Mouse (Mus musculus) intestine, embryonic 15.5 days (tissue): ENCODE measurements around the gene Tmem117. TPM values are rescaled to one million over a fixed set of nuclear protein-coding genes. Genes with fewer than 3 reads are reported as not detected.

Experiments used
- ATAC-seq: fragments of 200-750 bp; cut with Nextera tagmentation; 2 replicates; pipeline ENCODE4 v1.8.0; 2017; ENCODE audit warnings: moderate TSS enrichment, moderate library complexity
- H3K27ac ChIP-seq: fragments of 300-500 bp; sonication (generic); 2 replicates; pipeline ENCODE4 v1.5.1; 2015; ENCODE audit warnings: mild to moderate bottlenecking, inconsistent platforms
- H3K27me3 ChIP-seq: fragments of 300-500 bp; sonication (generic); replicated peaks from 2 replicates; pipeline ENCODE4 v1.6.1; 2015; ENCODE audit warnings: inconsistent platforms
- H3K36me3 ChIP-seq: fragments of 300-500 bp; sonication (generic); 2 replicates; pipeline ENCODE4 v1.6.1; 2015; ENCODE audit warnings: inconsistent platforms
- H3K4me1 ChIP-seq: fragments of 300-500 bp; sonication (generic); replicated peaks from 2 replicates; pipeline ENCODE4 v1.6.1; 2015; ENCODE audit warnings: inconsistent platforms
- H3K4me2 ChIP-seq: fragments of 300-500 bp; sonication (generic); replicated peaks from 2 replicates; pipeline ENCODE4 v1.6.1; 2015; ENCODE audit warnings: mild to moderate bottlenecking, inconsistent platforms
- H3K4me3 ChIP-seq: fragments of 300-500 bp; sonication (generic); replicated peaks from 2 replicates; pipeline ENCODE4 v1.5.1; 2015; ENCODE audit warnings: inconsistent platforms
- H3K9ac ChIP-seq: fragments of 300-500 bp; sonication (generic); 2 replicates; pipeline ENCODE4 v1.6.1; 2015; ENCODE audit warnings: inconsistent platforms
- H3K9me3 ChIP-seq: fragments of 300-500 bp; sonication (generic); 2 replicates; pipeline ENCODE4 v1.6.1; 2016; ENCODE audit warnings: inconsistent platforms
- WGBS: fragments of 180-500 bp; shearing (Covaris S2); methylation state at CpG from one replicate; pipeline ENCODE4 v1.1.7; 2015; 5-methylcytosine and 5-hydroxymethylcytosine counted together
- polyA plus RNA-seq: library from polyadenylated mRNA; unstranded; fragments of >200 nt; fragmentation: Nextera tagmentation; extraction: Ambion mirVana; gene quantifications from 2 replicates; pipeline ENCODE4 v1.2.1, GENCODE M21; 2015

Gene Tmem117
- polyA plus RNA-seq, 1 experiment from 2014 or later: 2.5 TPM

- H3K27ac ChIP-seq: no peak overlapping the region
- H3K4me3 ChIP-seq: no peak overlapping the region
- WGBS: 68% methylated on average over 3 of the region's 3 CpGs
- no peak overlapping the region for H3K9ac ChIP-seq
- no peaks in the 10 kb centered on the region for H3K9me3 ChIP-seq
- H3K4me2 ChIP-seq: no peak overlapping the region
- H3K4me1 ChIP-seq: peaks cover 3% of the 10 kb centered on the region; the same call in 1 of the 2 replicates
- no peak for ATAC-seq
- no peaks in the 10 kb centered on the region for H3K27me3 ChIP-seq
- H3K36me3 ChIP-seq: no peaks in the 10 kb centered on the region
These were observed 26.6 kb upstream of the Tmem117 start for GRCm38 (mm10) chr15:94602441-94602840.

- no peak overlapping the region for H3K27ac ChIP-seq
- no peak overlapping the region for H3K9ac ChIP-seq
- no peak overlapping the region for H3K4me3 ChIP-seq
- no peaks in the 10 kb centered on the region for H3K27me3 ChIP-seq
- no peaks in the 10 kb centered on the region for H3K9me3 ChIP-seq
- no peak overlapping the region for H3K4me2 ChIP-seq
- H3K36me3 ChIP-seq: no peaks in the 10 kb centered on the region
- no peaks in the 10 kb centered on the region for H3K4me1 ChIP-seq
- no peak for ATAC-seq
- 93% methylated on average over 8 of the region's 8 CpGs for WGBS
These were observed 21.3 kb upstream of the Tmem117 start for GRCm38 (mm10) chr15:94607768-94608167.

DNA sequence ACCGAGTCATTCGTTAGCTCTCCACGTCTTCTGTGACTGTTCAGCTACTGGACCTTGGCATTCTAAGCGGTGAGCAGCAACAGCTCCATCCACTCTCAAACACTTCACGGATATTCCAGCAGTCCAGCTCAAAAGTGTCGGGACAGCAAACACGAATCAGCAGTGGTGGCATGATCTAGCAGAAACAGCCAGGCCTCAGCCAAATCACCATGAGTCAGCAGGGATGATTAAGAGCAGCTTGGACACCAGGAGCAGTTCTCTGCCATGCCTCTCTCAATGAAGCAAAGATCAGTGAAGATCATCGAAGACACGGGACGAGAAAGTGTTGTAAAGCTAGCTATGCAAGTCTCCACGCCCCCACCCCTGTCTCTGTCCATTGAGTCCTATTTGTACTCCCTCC is 13.0 kb upstream of the Tmem117 start:
- no peaks in the 10 kb centered on the region for H3K27me3 ChIP-seq
- H3K4me2 ChIP-seq: no peak overlapping the region
- no peaks in the 10 kb centered on the region for H3K4me1 ChIP-seq
- no peak for ATAC-seq
- H3K9me3 ChIP-seq: no peaks in the 10 kb centered on the region
- 92% methylated on average over 11 of the region's 11 CpGs for WGBS
- no peak overlapping the region for H3K4me3 ChIP-seq
- no peak overlapping the region for H3K27ac ChIP-seq
- H3K36me3 ChIP-seq: no peaks in the 10 kb centered on the region
- no peak overlapping the region for H3K9ac ChIP-seq

GRCm38 (mm10) chr15:94620909-94621308 is 8.1 kb upstream of the Tmem117 start:
- Histone ChIP-seq H3K27ac (no peak overlapping the region), H3K4me2 (no peak overlapping the region), H3K27me3 (no peaks in the 10 kb centered on the region), H3K36me3 (no peaks in the 10 kb centered on the region), H3K9ac (no peak overlapping the region), H3K4me3 (no peak overlapping the region), H3K9me3 (no peaks in the 10 kb centered on the region), H3K4me1 (no peaks in the 10 kb centered on the region)
- ATAC-seq: no peak

GRCm38 (mm10) chr15:94628463-94628829 is 586 bp upstream of the Tmem117 start:
- no peaks in the 10 kb centered on the region for H3K36me3 ChIP-seq
- H3K4me2 ChIP-seq: peak overlapping the region; percentile 98
- peak overlapping the region; percentile 60 for H3K4me3 ChIP-seq
- no peaks in the 10 kb centered on the region; the same call in 1 of the 2 replicates for H3K4me1 ChIP-seq
- H3K27ac ChIP-seq: no peak overlapping the region
- no peaks in the 10 kb centered on the region for H3K9me3 ChIP-seq
- H3K9ac ChIP-seq: no peak overlapping the region
- H3K27me3 ChIP-seq: peaks cover 4% of the 10 kb centered on the region; the same call in 1 of the 2 replicates
- 48% methylated on average over 2 of the region's 2 CpGs for WGBS
- no peak for ATAC-seq

DNA sequence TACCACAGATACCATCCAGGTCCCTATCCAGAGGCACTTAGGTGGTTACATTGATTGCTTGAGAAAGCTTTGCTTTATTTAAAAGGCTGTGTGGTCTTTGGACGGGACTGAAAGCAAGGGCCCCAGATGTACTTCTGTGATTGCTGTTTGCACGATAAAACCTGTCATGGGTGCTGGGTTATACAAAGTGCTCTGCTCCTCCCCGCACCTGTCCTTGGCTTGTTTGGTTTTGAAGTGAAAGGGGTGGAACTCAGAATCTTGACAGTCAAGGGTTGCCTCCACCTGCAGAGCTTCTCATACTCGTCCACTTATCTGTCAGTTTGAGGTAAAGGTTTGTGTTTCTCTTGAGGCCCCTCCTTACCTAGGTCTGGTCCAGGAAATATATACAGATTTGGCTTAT is 1.5 kb downstream of the Tmem117 start:
- no peaks in the 10 kb centered on the region for H3K36me3 ChIP-seq
- ATAC-seq: peak; percentile 41
- no peak overlapping the region for H3K27ac ChIP-seq
- no peak overlapping the region for H3K9ac ChIP-seq
- H3K4me3 ChIP-seq: no peak overlapping the region
- H3K27me3 ChIP-seq: peaks cover 4% of the 10 kb centered on the region; the same call in 1 of the 2 replicates
- 45% methylated on average over 4 of the region's 4 CpGs for WGBS
- no peaks in the 10 kb centered on the region; the same call in 1 of the 2 replicates for H3K4me1 ChIP-seq
- H3K9me3 ChIP-seq: no peaks in the 10 kb centered on the region
- no peak overlapping the region for H3K4me2 ChIP-seq

DNA sequence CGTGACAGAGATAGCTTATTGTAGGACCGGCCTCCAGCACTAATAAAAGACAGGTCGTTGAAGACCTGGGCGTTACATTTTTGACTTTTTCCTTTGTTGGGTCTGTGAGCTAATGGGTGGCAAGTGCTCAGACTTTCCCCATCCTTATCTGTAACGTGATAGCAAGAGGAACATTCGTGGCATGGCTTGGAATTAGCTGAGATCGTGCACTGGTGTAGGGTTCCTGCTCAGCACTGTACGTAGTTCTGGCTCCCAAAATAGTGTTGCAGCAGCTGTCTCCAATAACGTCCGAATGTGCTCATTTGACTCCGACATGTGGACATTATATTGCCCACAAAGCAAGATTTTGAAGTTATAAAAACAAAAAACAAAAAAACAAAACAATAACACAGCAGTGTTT is 5.5 kb downstream of the Tmem117 start:
- ATAC-seq: no peak

GRCm38 (mm10) chr15:94638207-94638606 is 9.2 kb downstream of the Tmem117 start:
- H3K4me3 ChIP-seq: no peak overlapping the region
- WGBS: 61% methylated on average over 2 of the region's 2 CpGs
- H3K9me3 ChIP-seq: no peaks in the 10 kb centered on the region
- H3K27me3 ChIP-seq: no peaks in the 10 kb centered on the region
- no peaks in the 10 kb centered on the region for H3K4me1 ChIP-seq
- H3K36me3 ChIP-seq: no peaks in the 10 kb centered on the region
- no peak overlapping the region for H3K4me2 ChIP-seq
- ATAC-seq: no peak
- H3K9ac ChIP-seq: no peak overlapping the region
- H3K27ac ChIP-seq: no peak overlapping the region

More for the DNA sequence above, 5.5 kb downstream of the Tmem117 start:
- H3K9ac ChIP-seq: no peak overlapping the region
- no peaks in the 10 kb centered on the region for H3K36me3 ChIP-seq
- no peak overlapping the region for H3K4me3 ChIP-seq
- H3K27me3 ChIP-seq: no peaks in the 10 kb centered on the region
- 73% methylated on average over 11 of the region's 11 CpGs for WGBS
- H3K9me3 ChIP-seq: no peaks in the 10 kb centered on the region
- no peak overlapping the region for H3K4me2 ChIP-seq
- H3K27ac ChIP-seq: no peak overlapping the region
- H3K4me1 ChIP-seq: no peaks in the 10 kb centered on the region

DNA sequence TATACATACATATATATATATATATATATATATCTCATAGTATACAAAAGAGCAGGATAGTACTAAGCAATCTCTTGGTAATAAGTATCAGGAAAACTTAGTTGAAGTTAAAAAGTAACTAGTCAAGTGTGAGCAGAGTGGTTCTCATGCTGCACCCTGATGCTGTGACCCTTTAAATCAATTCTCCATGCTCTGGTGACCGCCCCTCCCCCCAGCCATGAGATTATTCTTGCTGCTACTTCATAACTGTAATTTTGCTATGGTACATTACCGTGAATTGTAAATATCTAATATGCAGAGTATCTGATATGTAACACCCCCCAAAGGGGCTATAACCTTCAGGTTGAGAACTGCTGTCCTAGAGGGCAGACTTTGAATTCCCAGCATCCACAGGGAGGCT is 10.1 kb downstream of the Tmem117 start:
- Histone ChIP-seq H3K9me3 (no peaks in the 10 kb centered on the region), H3K4me1 (no peaks in the 10 kb centered on the region), H3K27me3 (no peaks in the 10 kb centered on the region), H3K4me3 (no peak overlapping the region), H3K4me2 (no peak overlapping the region), H3K27ac (no peak overlapping the region), H3K36me3 (no peaks in the 10 kb centered on the region), H3K9ac (no peak overlapping the region)
- 87% methylated on average over 2 of the region's 2 CpGs for WGBS
- no peak for ATAC-seq

GRCm38 (mm10) chr15:94646012-94646411 is 17.0 kb downstream of the Tmem117 start:
- no peak for ATAC-seq

DNA sequence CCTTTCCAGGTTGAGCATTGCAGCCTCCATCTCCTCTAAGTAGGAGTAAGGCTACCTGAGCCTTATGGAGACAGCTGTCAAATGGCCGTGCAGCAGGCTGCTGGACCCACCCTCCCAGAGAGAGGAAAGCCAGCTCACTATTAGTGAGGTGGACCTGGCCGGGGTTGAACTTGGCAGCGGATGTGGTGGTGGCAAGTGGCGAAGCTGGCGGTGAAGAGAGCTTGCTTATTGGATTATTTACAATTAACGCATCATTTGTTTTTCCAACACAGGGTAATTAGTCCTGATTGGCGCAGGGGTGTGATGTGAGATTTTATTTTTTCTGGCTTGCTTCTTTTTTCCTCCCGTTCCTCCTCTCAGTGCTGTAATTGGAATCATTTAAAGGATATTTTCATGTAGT is 19.4 kb downstream of the Tmem117 start:
- no peaks in the 10 kb centered on the region for H3K36me3 ChIP-seq
- H3K4me3 ChIP-seq: no peak overlapping the region
- H3K27me3 ChIP-seq: no peaks in the 10 kb centered on the region
- H3K4me2 ChIP-seq: no peak overlapping the region
- no peak for ATAC-seq
- H3K27ac ChIP-seq: no peak overlapping the region
- H3K9me3 ChIP-seq: no peaks in the 10 kb centered on the region
- WGBS: 91% methylated on average over 8 of the region's 8 CpGs
- H3K9ac ChIP-seq: no peak overlapping the region
- H3K4me1 ChIP-seq: 0 out of 2 replicates have a peak, but pooled peaks cover 4% of the 10 kb centered on the region

More at GRCm38 (mm10) chr15:94646012-94646411, 17.0 kb downstream of the Tmem117 start:
- Histone ChIP-seq H3K4me2 (no peak overlapping the region), H3K36me3 (no peaks in the 10 kb centered on the region), H3K9ac (no peak overlapping the region), H3K9me3 (no peaks in the 10 kb centered on the region), H3K4me3 (no peak overlapping the region), H3K4me1 (no peaks in the 10 kb centered on the region), H3K27me3 (no peaks in the 10 kb centered on the region), H3K27ac (no peak overlapping the region)
- WGBS: 35% methylated on average over 6 of the region's 6 CpGs

DNA sequence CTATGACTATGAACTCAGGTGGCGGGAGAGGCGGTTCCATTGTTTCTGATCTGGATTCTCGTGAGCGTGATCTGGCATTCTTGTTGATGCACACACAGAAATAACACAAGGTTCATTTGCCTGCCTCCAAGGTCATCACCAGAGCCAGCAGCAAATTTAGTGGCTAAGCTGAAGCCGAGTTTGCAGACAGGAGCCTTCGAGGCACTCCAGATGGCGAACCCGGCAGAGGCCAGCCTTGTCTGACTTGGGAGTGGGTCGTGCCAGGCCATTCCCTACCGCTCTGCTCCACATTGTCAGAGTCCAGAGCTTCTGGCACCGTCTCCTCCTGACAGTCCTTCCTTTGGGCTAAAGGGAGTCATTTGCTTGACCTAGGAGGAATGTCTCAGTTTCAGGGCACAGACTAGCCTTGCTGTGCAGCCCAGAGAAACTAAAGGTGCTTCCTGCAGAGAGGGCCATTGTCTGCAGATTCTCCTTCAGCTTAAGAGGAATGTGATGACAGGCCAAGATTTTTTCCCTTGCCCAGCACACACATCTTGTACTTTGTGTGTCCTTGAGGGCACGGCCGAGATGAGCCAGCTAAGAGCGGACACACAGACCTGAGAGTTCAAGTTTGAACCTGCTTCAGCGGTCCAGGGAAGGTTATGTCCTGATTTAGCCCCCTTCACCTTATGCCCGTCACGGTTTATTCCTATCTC is 20.2 kb downstream of the Tmem117 start:
- Histone ChIP-seq H3K27me3 (no peaks in the 10 kb centered on the region), H3K4me2 (no peak overlapping the region), H3K36me3 (no peaks in the 10 kb centered on the region), H3K4me1 (0 out of 2 replicates have a peak, but pooled peaks cover 4% of the 10 kb centered on the region), H3K27ac (no peak overlapping the region), H3K4me3 (no peak overlapping the region), H3K9me3 (no peaks in the 10 kb centered on the region), H3K9ac (no peak overlapping the region)
- 55% methylated on average over 17 of the region's 17 CpGs for WGBS
- no peak for ATAC-seq

DNA sequence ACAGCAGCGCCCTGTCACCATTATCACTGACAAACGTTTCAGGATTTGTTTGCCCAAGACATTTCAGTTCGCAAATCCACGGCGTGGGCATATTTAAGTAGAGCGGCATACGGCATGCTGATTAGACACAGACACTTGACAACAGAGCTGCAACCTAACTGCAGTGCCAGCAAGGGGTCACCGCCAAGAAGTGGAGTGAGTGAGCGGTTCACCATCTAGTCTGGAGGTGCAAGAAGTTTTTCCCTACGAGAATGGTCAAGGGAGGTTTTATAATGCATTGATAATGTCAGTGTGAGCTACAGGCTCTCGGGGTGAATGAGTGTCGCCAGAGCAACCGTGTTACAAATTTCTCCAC is 20.7 kb downstream of the Tmem117 start:
- no peak for ATAC-seq
- Histone ChIP-seq H3K27me3 (no peaks in the 10 kb centered on the region), H3K4me3 (no peak overlapping the region), H3K36me3 (no peaks in the 10 kb centered on the region), H3K4me1 (0 out of 2 replicates have a peak, but pooled peaks cover 4% of the 10 kb centered on the region), H3K4me2 (no peak overlapping the region), H3K9ac (no peak overlapping the region), H3K27ac (no peak overlapping the region), H3K9me3 (no peaks in the 10 kb centered on the region)
- 57% methylated on average over 13 of the region's 13 CpGs for WGBS
